Mouse (Mus musculus): Measurements from ENCODE around the gene Gm21830.
"Not testable (repeated sequence)": the region's sequence is repeated elsewhere in the genome, so short reads cannot be mapped to it uniquely, and the experiment has no call there.

Gene Gm21830

GRCm38 (mm10) chr2:67413425-67413824 is at the start of gene Gm21830:
Gm21830 (plus strand) TSS chr2:67413725.
- DNase-seq (ENCODE audit: extremely low spot score, low spot score): not testable (repeated sequence)

GRCm38 (mm10) chr2:67364506-67364905 is 49.0 kb upstream of the Gm21830 start:
- DNase-seq (ENCODE audit: extremely low spot score, low spot score): no peak

GRCm38 (mm10) chr2:67378504-67378903 is 35.0 kb upstream of the Gm21830 start:
- no peak for DNase-seq (ENCODE audit: extremely low spot score, low spot score)

- DNase-seq (ENCODE audit: extremely low spot score, low spot score): no peak
Observed at GRCm38 (mm10) chr2:67420853-67421252, 7.3 kb downstream of the Gm21830 start.

- no peak for DNase-seq (ENCODE audit: extremely low spot score, low spot score)
Observed at GRCm38 (mm10) chr2:67422799-67423198, 9.3 kb downstream of the Gm21830 start.

GRCm38 (mm10) chr2:67433081-67433480 is 19.6 kb downstream of the Gm21830 start, which contains the start of gene Gm26727:
Gm26727 (minus strand) TSS chr2:67433181.
- DNase-seq (ENCODE audit: extremely low spot score, low spot score): no peak

GRCm38 (mm10) chr2:67438309-67438708 is 24.8 kb downstream of the Gm21830 start:
- DNase-seq (ENCODE audit: extremely low spot score, low spot score): no peak

- DNase-seq (ENCODE audit: extremely low spot score, low spot score): no peak
Observed at GRCm38 (mm10) chr2:67445780-67446179, 32.3 kb downstream of the Gm21830 start, which contains the start of gene Xirp2. Xirp2 (plus strand) TSS chr2:67446002.

- DNase-seq (ENCODE audit: extremely low spot score, low spot score): no peak
Observed at GRCm38 (mm10) chr2:67446772-67447171, 33.2 kb downstream of the Gm21830 start.

- no peak for DNase-seq (ENCODE audit: extremely low spot score, low spot score)
Observed at GRCm38 (mm10) chr2:67447206-67447605, 33.7 kb downstream of the Gm21830 start.

- DNase-seq (ENCODE audit: extremely low spot score, low spot score): no peak
Observed at GRCm38 (mm10) chr2:67460857-67461256, 47.3 kb downstream of the Gm21830 start.

GRCm38 (mm10) chr2:67467036-67467435 is 53.5 kb downstream of the Gm21830 start:
- DNase-seq (ENCODE audit: extremely low spot score, low spot score): no peak

- DNase-seq (ENCODE audit: extremely low spot score, low spot score): not testable (repeated sequence)
Observed at GRCm38 (mm10) chr2:67470030-67470429, 56.5 kb downstream of the Gm21830 start.

GRCm38 (mm10) chr2:67477753-67478152 is 64.2 kb downstream of the Gm21830 start:
- peak; percentile 27 for DNase-seq (ENCODE audit: extremely low spot score, low spot score)

GRCm38 (mm10) chr2:67481051-67481450 is 67.5 kb downstream of the Gm21830 start:
- DNase-seq (ENCODE audit: extremely low spot score, low spot score): no peak
